Mouse (Mus musculus) lung, postnatal 4 days (tissue): ENCODE results near the gene Asb12.
"Not testable (repeated sequence)": the region's sequence is repeated elsewhere in the genome, so short reads cannot be mapped to it uniquely, and the experiment has no call there.

ENCODE experiments used
- DNase-seq, 2 experiments: peaks; one replicate each; pipeline ENCODE4 v3.0.0; 2021

Gene Asb12

GRCm38 (mm10) chrX:95557887-95558286, at the start of gene Asb12, which contains the start of gene Pfn5:
Gene Asb12 (minus strand): TSS chrX:95557987.
Gene Pfn5 (plus strand): TSS chrX:95558104.
- DNase-seq = no peak

GRCm38 (mm10) chrX:95600609-95601008, 42.8 kb upstream of the Asb12 start:
- no peak for DNase-seq

- DNase-seq = no peak
Measured at GRCm38 (mm10) chrX:95554321-95554720, 3.5 kb downstream of the Asb12 start.

GRCm38 (mm10) chrX:95535493-95535892, 22.3 kb downstream of the Asb12 start:
- not testable (repeated sequence) for DNase-seq

- no peak for DNase-seq
Measured at GRCm38 (mm10) chrX:95525166-95525565, 32.6 kb downstream of the Asb12 start.

GRCm38 (mm10) chrX:95523883-95524282, 33.9 kb downstream of the Asb12 start:
- DNase-seq = no peak

GRCm38 (mm10) chrX:95457166-95457565, 100.6 kb downstream of the Asb12 start:
- no peak for DNase-seq

GRCm38 (mm10) chrX:95445866-95446265, 111.9 kb downstream of the Asb12 start:
- DNase-seq = peak; percentile 48 to 74

GRCm38 (mm10) chrX:95445141-95445540, 112.6 kb downstream of the Asb12 start:
- DNase-seq = no peak

GRCm38 (mm10) chrX:95444776-95445111, 113.0 kb downstream of the Asb12 start, which contains the start of gene Amer1:
Gene Amer1 (minus strand): TSS chrX:95444872.
- DNase-seq = peak; percentile 91 to 95

- DNase-seq = peak; percentile 56 to 69
Measured at GRCm38 (mm10) chrX:95443898-95444775, 113.7 kb downstream of the Asb12 start.

GRCm38 (mm10) chrX:95443390-95443789, 114.4 kb downstream of the Asb12 start:
- DNase-seq = no peak

GRCm38 (mm10) chrX:95442261-95442660, 115.5 kb downstream of the Asb12 start:
- no peak for DNase-seq

- DNase-seq = no peak
Measured at GRCm38 (mm10) chrX:95441290-95441689, 116.5 kb downstream of the Asb12 start.

- no peak for DNase-seq
Measured at GRCm38 (mm10) chrX:95438491-95438890, 119.3 kb downstream of the Asb12 start.

- no peak for DNase-seq
Measured at GRCm38 (mm10) chrX:95437236-95437635, 120.6 kb downstream of the Asb12 start.
